Mouse (Mus musculus) bone marrow macrophage, adult 2 months (primary cell): ENCODE results near the gene BC048403. TPM values are rescaled to one million over a fixed set of nuclear protein-coding genes. Genes with fewer than 3 reads are reported as not detected.
A peak's percentile ranks its signal among the peaks of the same experiment; 100 is the strongest.
"Not testable (repeated sequence)": the region's sequence is repeated elsewhere in the genome, so short reads cannot be mapped to it uniquely, and the experiment has no call there.

Source experiments
- H3K27ac ChIP-seq: 2 replicates; pipeline ENCODE4 v1.5.1; 2012; ENCODE audit warnings: low read depth, low read length; ENCODE audit not compliant: insufficient read depth
- H3K4me1 ChIP-seq: 2 replicates; pipeline ENCODE4 v1.6.1; 2012; ENCODE audit warnings: low read length; ENCODE audit not compliant: control insufficient read depth, insufficient read depth
- H3K4me3 ChIP-seq: 2 replicates; pipeline ENCODE4 v1.5.1; 2012; ENCODE audit warnings: mild to moderate bottlenecking, low read length, moderate library complexity; ENCODE audit not compliant: insufficient read depth
- CTCF ChIP-seq: IDR thresholded peaks from 2 replicates; pipeline ENCODE4 v1.5.1; 2012; ENCODE audit warnings: low read depth, mild to moderate bottlenecking, low read length, moderate library complexity
- POLR2A ChIP-seq: IDR thresholded peaks from 2 replicates; pipeline ENCODE4 v1.6.1; 2012; ENCODE audit warnings: mild to moderate bottlenecking, low read depth, low read length, borderline replicate concordance
- polyA plus RNA-seq: library from polyadenylated mRNA; stranded (reverse); fragments of >200 nt; gene quantifications from 2 replicates; pipeline ENCODE4 v1.2.4, GENCODE M21; 2012; ENCODE audit not compliant: missing spikeins, insufficient read depth, insufficient read length

The BC048403 gene
- polyA plus RNA-seq, 1 experiment, result 4.8 TPM

- H3K4me1 ChIP-seq, result peaks cover 6% of the 10 kb centered on the region
- no peak for TF ChIP-seq POLR2A
- TF ChIP-seq CTCF, result no peak
- H3K27ac ChIP-seq, result no peak overlapping the region
- H3K4me3 ChIP-seq, result no peak overlapping the region
Observed at GRCm38 (mm10) chr10:121755822-121756221, 16.1 kb downstream of the BC048403 start.

GRCm38 (mm10) chr10:121756677-121757076 lies 16.9 kb downstream of the BC048403 start:
- Histone ChIP-seq H3K27ac (no peak overlapping the region), H3K4me1 (peaks cover 6% of the 10 kb centered on the region), H3K4me3 (no peak overlapping the region)
- TF ChIP-seq POLR2A (no peak), CTCF (no peak)

- no peak overlapping the region for H3K4me3 ChIP-seq
- TF ChIP-seq CTCF (0 out of 2 replicates have a peak, but pooled peaks have one; percentile 28), POLR2A (no peak)
- no peak overlapping the region for H3K27ac ChIP-seq
- H3K4me1 ChIP-seq, result peaks cover 6% of the 10 kb centered on the region
Observed at GRCm38 (mm10) chr10:121759095-121759494, 19.4 kb downstream of the BC048403 start.

- no peaks in the 10 kb centered on the region for H3K4me1 ChIP-seq
- H3K27ac ChIP-seq, result no peak overlapping the region
- TF ChIP-seq POLR2A (no peak), CTCF (no peak)
- no peak overlapping the region for H3K4me3 ChIP-seq
Observed at GRCm38 (mm10) chr10:121762141-121762540, 22.4 kb downstream of the BC048403 start.

GRCm38 (mm10) chr10:121763191-121763590 lies 23.5 kb downstream of the BC048403 start:
- H3K4me3 ChIP-seq, result no peak overlapping the region
- TF ChIP-seq POLR2A (no peak), CTCF (no peak)
- no peak overlapping the region for H3K27ac ChIP-seq
- H3K4me1 ChIP-seq, result no peaks in the 10 kb centered on the region

GRCm38 (mm10) chr10:121764469-121765173 lies 24.9 kb downstream of the BC048403 start:
- no peak overlapping the region for H3K4me3 ChIP-seq
- H3K4me1 ChIP-seq, result no peaks in the 10 kb centered on the region
- H3K27ac ChIP-seq, result no peak overlapping the region
- TF ChIP-seq CTCF (no peak), POLR2A (no peak)

- H3K27ac ChIP-seq, result no peak overlapping the region
- no peak for TF ChIP-seq CTCF
- no peak for TF ChIP-seq POLR2A
- H3K4me3 ChIP-seq, result no peak overlapping the region
- H3K4me1 ChIP-seq, result no peaks in the 10 kb centered on the region
Observed at GRCm38 (mm10) chr10:121765174-121766057, 25.7 kb downstream of the BC048403 start.

- not testable (repeated sequence) for H3K4me3 ChIP-seq, H3K4me1 ChIP-seq, H3K27ac ChIP-seq
Observed at GRCm38 (mm10) chr10:121767295-121767694, 27.6 kb downstream of the BC048403 start.

GRCm38 (mm10) chr10:121769711-121770110 lies 30.0 kb downstream of the BC048403 start:
- no peak overlapping the region for H3K4me3 ChIP-seq
- TF ChIP-seq POLR2A, result no peak
- no peak for TF ChIP-seq CTCF

More at GRCm38 (mm10) chr10:121769711-121770110, 30.0 kb downstream of the BC048403 start:
- peaks cover 3% of the 10 kb centered on the region; the same call in 1 of the 2 replicates for H3K4me1 ChIP-seq
- H3K27ac ChIP-seq, result no peak overlapping the region
